Mouse (Mus musculus): ENCODE results near the gene Metap2.

- TF ChIP-seq CTCF (IDR thresholded peaks at IDR 0.05; ENCODE audit: low read depth, low read length): no peak
- TF ChIP-seq POLR2A (IDR thresholded peaks at IDR 0.05; ENCODE audit: borderline replicate concordance, low read depth, low read length): no peak
Measured at GRCm38 (mm10) chr10:93881918-93882317, 15.0 kb downstream of the Metap2 start.
